Mouse (Mus musculus) brain, embryonic 14.5 days (tissue): ENCODE data around the gene Tssk1. TPM values are rescaled to one million over a fixed set of nuclear protein-coding genes. Genes with fewer than 3 reads are reported as not detected.

Source experiments
- DNase-seq: peaks from one replicate; pipeline ENCODE4 v3.0.0-alpha.2; 2011; ENCODE audit warnings: low read depth
- CTCF ChIP-seq: fragments of 200-500 bp; IDR thresholded peaks from 2 replicates; pipeline ENCODE4 v1.5.1; 2012; ENCODE audit warnings: inconsistent platforms, mild to moderate bottlenecking, moderate library complexity, borderline replicate concordance; ENCODE audit not compliant: insufficient read depth, insufficient read length; ENCODE audit errors: extremely low read depth
- POLR2A ChIP-seq: fragments of 200-500 bp; IDR thresholded peaks from 2 replicates; pipeline ENCODE4 v1.6.1; 2012; ENCODE audit warnings: mild to moderate bottlenecking, inconsistent platforms, borderline replicate concordance; ENCODE audit not compliant: poor library complexity, insufficient read depth, insufficient read length, severe bottlenecking; ENCODE audit errors: extremely low read depth
- polyA plus RNA-seq: library from polyadenylated mRNA; depleted of rRNA; stranded (reverse); fragments of >200 nt; gene quantifications from 2 replicates; pipeline ENCODE4 v1.2.3, GENCODE M21; 2012; rRNA removed

The Tssk1 gene
- polyA plus RNA-seq = 0.04 and 0.06 TPM in 2 replicates

GRCm38 (mm10) chr16:17893923-17894322 lies at the start of gene Tssk1:
Tssk1 (plus strand) TSS chr16:17894223.
- no peak for DNase-seq
- TF ChIP-seq POLR2A (no peak), CTCF (no peak)

DNA sequence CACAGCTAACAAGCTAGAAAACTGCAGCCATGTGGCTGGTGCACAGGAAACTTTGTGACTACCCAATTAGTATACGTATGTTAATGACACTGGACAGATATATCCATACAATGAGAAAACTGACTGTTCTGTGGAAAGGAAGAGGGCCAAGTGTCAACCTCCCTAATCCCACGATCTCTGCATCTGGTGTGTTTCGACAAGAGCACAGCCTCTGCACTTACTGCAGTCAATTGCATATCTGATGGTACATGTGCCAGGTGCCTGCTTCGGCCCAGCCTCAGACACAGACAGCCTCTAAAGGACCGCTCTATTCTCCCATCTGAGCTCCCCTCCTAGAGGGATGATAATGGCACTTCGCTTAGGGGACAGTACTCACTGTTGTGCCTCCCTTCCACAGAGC lies 45.6 kb upstream of the Tssk1 start:
- DNase-seq = no peak
- TF ChIP-seq CTCF (no peak), POLR2A (no peak)

DNA sequence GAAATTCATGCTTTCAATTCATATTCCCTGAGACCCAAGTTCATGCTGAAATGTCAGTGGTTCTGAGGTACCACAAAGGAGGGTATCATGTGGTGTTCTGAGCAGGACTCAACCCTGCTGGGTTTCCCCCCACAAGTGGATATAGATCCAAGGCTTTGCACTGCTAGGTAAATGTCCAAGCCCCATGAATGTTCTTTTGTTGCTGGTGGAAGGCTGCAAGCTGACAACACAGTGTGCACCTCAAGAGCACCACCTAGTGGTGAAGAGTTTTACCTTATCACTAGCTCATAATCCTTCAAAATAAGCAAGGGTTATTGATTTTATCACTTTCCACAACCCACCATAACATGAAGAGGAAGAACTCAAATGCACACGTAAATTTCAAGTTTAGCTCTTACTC lies 45.1 kb upstream of the Tssk1 start:
- peak; percentile 87 for DNase-seq
- TF ChIP-seq CTCF = peak; percentile 80; the same call in 1 of the 2 replicates
- TF ChIP-seq POLR2A = no peak

DNA sequence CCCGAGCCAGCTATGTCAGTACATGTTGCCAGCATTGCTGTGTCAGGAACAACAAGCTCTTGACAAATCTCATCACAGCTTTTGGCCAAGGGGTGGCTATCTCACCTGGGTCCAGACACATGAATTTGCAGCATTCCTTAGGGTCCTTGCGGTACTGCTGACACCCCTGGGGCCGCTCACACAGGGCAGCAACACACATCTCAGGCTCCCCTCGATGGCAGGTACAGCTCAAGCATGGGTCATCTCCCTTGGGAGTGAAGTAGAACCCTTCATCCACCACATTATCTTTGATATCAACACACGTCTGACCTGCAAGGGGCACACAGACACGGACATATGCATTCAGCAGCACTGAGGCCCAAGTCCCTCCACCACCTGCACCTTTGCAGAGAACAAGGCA lies 44.5 kb upstream of the Tssk1 start:
- no peak for DNase-seq
- no peak for TF ChIP-seq POLR2A
- TF ChIP-seq CTCF = no peak

- TF ChIP-seq CTCF (no peak), POLR2A (no peak)
- DNase-seq = no peak
These were observed 42.7 kb upstream of the Tssk1 start for GRCm38 (mm10) chr16:17851331-17851730.

GRCm38 (mm10) chr16:17851860-17852259 lies 42.2 kb upstream of the Tssk1 start:
- TF ChIP-seq POLR2A (no peak), CTCF (no peak)
- no peak for DNase-seq

DNA sequence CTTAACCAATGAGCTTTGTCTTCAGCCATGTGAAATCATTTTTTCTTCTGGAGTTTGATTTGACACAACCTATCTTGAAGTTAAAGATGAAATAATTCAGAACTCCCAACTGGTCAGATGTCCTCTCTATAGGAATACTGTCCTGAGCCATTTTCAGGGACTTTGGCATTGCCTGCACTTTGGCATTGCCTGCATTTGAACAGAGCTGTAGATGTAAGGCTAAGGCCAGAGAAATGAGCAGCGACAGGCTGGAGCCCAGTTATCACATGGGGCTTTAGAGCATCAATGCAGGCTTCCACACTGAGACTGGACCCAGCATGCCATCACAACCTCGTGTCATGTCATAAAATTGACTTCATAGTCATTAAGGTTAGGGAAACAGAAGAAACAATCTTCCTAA lies 40.8 kb upstream of the Tssk1 start:
- DNase-seq = no peak
- TF ChIP-seq CTCF (no peak), POLR2A (no peak)

GRCm38 (mm10) chr16:17857157-17857556 lies 36.9 kb upstream of the Tssk1 start:
- no peak for TF ChIP-seq CTCF
- TF ChIP-seq POLR2A = no peak
- no peak for DNase-seq

DNA sequence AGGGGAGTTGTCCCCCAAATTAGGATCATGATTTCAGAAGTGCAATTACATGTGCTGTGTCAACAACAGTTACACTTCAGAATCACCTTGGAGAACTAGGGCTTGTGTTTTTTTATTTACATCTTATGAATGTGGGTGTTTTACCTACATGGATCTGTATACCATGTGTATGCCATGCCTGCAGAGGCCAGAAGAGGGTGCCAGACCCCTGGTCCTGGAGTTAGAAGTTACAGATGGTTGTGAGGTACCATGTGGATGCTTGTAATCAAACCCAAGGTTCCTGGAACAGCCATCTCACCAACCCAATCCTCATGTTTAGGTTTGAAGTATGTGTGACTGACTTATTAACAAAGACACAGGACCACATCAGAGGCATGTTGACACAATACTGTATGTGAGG lies 35.4 kb upstream of the Tssk1 start:
- peak; percentile 34 for DNase-seq
- TF ChIP-seq CTCF (peak; percentile 63; the same call in 1 of the 2 replicates), POLR2A (no peak)

GRCm38 (mm10) chr16:17865293-17865692 lies 28.7 kb upstream of the Tssk1 start:
- no peak for TF ChIP-seq CTCF
- no peak for TF ChIP-seq POLR2A
- no peak for DNase-seq

- TF ChIP-seq POLR2A = no peak
- TF ChIP-seq CTCF = no peak
These were observed 28.3 kb upstream of the Tssk1 start for GRCm38 (mm10) chr16:17865770-17866169.

DNA sequence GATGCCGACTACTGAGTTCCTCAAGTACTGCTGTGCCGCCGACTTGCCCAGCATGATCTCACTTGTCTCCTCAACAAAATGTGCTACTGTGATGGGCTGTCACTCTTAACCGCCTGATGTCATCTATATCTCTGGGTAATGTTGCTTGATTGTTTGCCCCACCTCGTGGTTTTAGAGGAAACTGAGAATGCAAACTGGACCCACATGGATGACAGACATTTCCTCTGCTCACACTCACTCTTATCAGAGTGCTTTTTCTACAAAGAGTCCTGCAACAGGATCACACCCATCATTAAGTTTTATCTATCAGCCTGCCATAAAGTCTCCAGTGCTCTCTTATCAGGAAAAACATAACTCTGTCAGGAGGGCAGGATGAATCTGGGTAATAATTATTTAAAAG lies 22.8 kb upstream of the Tssk1 start:
- DNase-seq = no peak
- TF ChIP-seq CTCF (no peak), POLR2A (no peak)

More at GRCm38 (mm10) chr16:17865770-17866169, 28.3 kb upstream of the Tssk1 start:
- no peak for DNase-seq

DNA sequence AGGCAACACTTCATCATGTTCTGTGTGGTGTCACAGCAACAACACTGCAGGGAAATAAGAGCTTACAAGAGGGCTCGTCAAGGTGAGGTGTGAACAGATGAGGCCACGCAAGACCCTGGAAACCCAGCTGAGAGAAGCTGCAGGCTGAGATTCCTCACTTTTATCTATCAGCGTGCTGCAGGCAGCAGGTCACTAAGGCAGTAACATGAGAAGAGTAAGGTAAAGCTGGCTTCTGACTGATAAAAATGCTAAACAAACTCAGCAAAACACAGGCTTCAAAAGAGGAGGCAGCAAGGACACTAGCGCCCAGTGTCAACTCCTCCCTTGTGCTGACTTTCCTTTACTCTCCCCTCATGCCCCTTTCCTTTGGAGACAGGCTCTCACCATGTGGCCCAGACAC lies 21.0 kb upstream of the Tssk1 start:
- DNase-seq = no peak
- TF ChIP-seq POLR2A = no peak
- TF ChIP-seq CTCF = no peak

DNA sequence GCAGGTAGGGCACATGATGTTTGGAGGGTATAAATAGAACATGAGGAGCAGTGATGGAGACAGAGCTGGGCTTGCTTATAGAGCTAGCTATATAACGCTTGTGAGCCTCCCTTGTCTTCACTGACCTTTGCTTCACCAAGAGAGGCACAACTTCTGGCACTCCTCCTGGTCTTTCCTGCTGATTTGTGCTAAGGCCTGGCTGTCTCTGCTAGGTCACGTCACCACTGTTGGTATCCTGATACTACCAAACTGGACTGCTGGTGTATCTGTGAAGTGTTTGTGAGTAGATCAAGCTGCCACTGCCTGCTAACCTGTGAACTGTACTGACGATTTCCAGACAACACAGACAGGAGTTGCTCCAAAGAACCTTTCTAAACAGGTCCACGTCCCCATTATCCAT lies 18.8 kb upstream of the Tssk1 start:
- TF ChIP-seq CTCF (no peak), POLR2A (no peak)
- DNase-seq = no peak

DNA sequence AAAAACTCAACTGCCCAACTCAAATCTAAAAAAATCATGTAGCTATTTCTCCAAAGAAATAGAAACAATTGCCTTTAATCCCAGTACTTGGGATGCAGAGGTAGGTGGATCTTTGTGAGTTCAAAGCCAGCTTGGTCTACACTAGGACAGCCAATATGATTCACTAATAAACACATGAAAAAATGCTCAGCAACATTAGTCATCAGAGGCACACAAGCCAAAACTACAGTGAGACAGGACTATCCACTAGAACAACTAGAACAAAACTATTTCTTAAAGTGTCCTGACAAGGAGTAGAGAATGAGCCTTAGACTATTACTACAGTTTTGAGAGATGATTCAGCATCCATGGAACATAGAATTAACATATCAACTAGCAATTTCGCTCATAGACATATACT lies 17.9 kb upstream of the Tssk1 start:
- TF ChIP-seq POLR2A (no peak), CTCF (no peak)
- DNase-seq = no peak
